Mouse (Mus musculus): Measurements from ENCODE around the gene Gm15517.

The Gm15517 gene

DNA sequence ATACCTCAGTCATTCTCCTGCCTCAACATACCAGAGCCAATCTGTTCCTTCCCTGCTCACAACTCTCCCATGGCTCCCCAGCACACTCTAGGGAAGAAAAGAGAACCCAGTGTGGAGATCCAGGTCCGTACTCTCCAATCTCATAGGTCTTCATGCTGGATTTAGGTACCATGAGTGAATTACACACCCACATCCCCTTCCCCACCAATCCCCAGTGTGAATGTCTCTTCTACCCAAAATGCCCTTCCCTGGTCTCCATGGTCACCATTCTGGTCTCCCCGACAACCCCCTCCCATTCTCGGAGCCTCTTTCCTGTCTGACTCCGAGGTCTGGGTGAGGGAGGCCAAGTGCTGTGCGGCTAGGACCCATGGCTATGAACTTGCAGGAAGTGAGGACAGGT lies at the start of gene Gm15517:
Gene Gm15517, plus strand, starts transcription at position 301 of the 400 bp plus-strand sequence.
- in situ Hi-C loops (cut with MboI, MseI): loop anchor here in 1 of 2 experiments (5.0 kb wide), 2 partner anchors 51 to 226 kb away; partner anchors contain the start of gene Shank1

GRCm38 (mm10) chr7:44215645-44216044 lies 45.6 kb upstream of the Gm15517 start, which contains the start of gene Klk1b5:
TSS of gene Klk1b5 (plus strand) at chr7:44215945.
- in situ Hi-C loops (cut with MboI, MseI): no loop called here

DNA sequence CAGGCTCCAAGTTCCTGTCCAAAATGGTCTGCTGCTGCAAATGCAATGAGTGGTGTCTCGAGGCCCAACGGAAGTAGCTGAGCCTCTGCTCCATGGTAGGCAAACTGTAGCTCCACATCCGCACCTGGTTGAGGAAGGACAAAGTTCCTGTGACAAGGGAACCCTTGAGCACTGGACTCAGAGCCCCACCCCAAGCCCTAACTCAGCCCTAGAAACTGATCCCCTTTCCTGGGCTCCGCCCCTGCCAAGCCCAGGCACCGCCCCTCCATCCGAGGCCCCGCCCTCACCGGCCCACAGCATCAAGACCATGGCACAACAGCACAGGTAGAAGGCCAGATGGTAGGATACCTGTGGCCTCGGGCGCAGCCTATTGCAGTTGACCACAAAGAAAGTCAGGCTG lies 39.6 kb upstream of the Gm15517 start:
- in situ Hi-C loops (cut with MboI, MseI): loop anchor here in 1 of 2 experiments (10.0 kb wide), 1 partner anchor 747 kb away; no protein-coding TSS in a partner anchor

GRCm38 (mm10) chr7:44222335-44222734 lies 38.9 kb upstream of the Gm15517 start:
- in situ Hi-C loops (cut with MboI, MseI): loop anchor here in 1 of 2 experiments (10.0 kb wide), 1 partner anchor 748 kb away; no protein-coding TSS in a partner anchor

GRCm38 (mm10) chr7:44225076-44225475 lies 36.2 kb upstream of the Gm15517 start, which contains the start of gene Klk1:
TSS of gene Klk1 (plus strand) at chr7:44225360.
- in situ Hi-C loops (cut with MboI, MseI): loop anchor here in 1 of 2 experiments (10.0 kb wide), 1 partner anchor 750 kb away; no protein-coding TSS in a partner anchor

DNA sequence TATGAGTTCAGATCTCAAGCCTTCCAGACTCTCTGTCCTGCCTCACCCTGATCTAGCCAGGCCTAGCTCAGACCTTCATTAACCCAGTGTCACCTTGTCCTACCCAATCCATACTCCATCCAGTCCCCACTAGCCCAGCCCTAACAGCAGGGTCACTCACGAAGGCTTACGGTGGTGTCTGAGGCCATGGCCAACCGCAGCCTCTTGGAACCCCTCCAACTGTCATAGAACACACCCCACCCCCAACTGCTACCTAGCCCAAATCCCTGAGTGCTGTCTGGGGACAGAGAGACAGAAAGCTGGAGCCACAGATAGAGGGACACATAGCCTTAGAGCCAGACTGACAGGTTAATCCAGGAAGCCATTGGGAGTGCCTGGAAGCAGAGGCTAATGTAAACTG lies 25.3 kb upstream of the Gm15517 start, which contains the start of gene Gm36864:
Gene Gm36864, plus strand, starts transcription at position 269 of the 400 bp plus-strand sequence.
- in situ Hi-C loops (cut with MboI, MseI): no loop called here

GRCm38 (mm10) chr7:44239913-44240312 lies 21.3 kb upstream of the Gm15517 start:
- in situ Hi-C loops (cut with MboI, MseI): loop anchor here in 1 of 2 experiments (10.0 kb wide), 1 partner anchor 925 kb away; the partner anchor contains the start of gene Zfp715

GRCm38 (mm10) chr7:44240712-44241111 lies 20.5 kb upstream of the Gm15517 start:
- in situ Hi-C loops (cut with MboI, MseI): loop anchor here in 1 of 2 experiments (10.0 kb wide), 1 partner anchor 926 kb away; the partner anchor contains the start of gene Zfp715

DNA sequence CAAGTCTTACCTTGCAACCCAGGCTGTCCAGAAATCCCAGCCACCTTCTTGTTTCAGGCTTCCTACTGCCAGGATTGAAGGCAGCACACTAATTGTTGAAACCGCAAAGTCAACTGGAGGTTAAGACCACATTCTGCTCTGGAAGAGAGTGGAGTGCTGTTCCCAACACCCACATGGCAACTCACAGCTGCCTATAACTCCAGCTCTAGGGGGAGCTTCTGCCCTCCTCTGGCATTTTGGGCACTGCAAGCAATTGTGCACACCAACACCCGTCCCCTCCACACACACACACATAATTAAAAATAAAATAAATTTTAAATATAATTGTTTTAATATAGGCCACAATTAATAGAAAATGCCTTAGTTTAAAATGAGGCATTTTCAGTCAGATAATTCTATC lies 20.1 kb upstream of the Gm15517 start:
- in situ Hi-C loops (cut with MboI, MseI): loop anchor here in 1 of 2 experiments (10.0 kb wide), 1 partner anchor 926 kb away; the partner anchor contains the start of gene Zfp715

DNA sequence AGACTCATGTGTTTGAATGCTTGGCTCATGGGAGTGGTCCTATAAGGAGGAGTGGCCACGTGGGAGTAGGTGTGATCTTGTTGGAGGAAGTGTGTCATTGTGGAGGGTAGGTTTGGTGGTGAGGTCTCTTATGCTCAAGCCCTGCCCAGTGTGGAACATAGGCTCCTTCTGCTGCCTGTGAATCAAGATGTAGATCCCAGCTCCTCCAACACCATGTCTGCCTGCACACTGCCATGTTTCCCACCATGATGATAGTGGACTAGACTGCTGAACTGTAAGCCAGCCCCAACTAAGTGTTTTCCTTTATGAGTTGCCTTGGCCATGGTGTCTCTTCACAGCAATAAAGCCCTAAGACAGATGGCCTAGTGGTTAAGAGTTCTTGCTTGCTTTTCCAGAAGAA lies 17.2 kb upstream of the Gm15517 start:
- in situ Hi-C loops (cut with MboI, MseI): loop anchor here in 1 of 2 experiments (10.0 kb wide), 1 partner anchor 929 kb away; the partner anchor contains the start of gene Zfp715

- in situ Hi-C loops (cut with MboI, MseI): loop anchor here in 1 of 2 experiments (10.0 kb wide), 1 partner anchor 932 kb away; the partner anchor contains the start of gene Zfp715
Observed at GRCm38 (mm10) chr7:44246055-44246983, 14.9 kb upstream of the Gm15517 start, which contains the start of the genes 1700028J19Rik and 2410002F23Rik. TSS of gene 1700028J19Rik (minus strand) at chr7:44246695. TSS of gene 2410002F23Rik (plus strand) at chr7:44246722.

- in situ Hi-C loops (cut with MboI, MseI): loop anchor here in 1 of 2 experiments (10.0 kb wide), 1 partner anchor 932 kb away; the partner anchor contains the start of gene Zfp715
Observed at GRCm38 (mm10) chr7:44246984-44247470, 14.2 kb upstream of the Gm15517 start.

- in situ Hi-C loops (cut with MboI, MseI): loop anchor here in 1 of 2 experiments (10.0 kb wide), 1 partner anchor 933 kb away; the partner anchor contains the start of gene Zfp715
Observed at GRCm38 (mm10) chr7:44247971-44248370, 13.3 kb upstream of the Gm15517 start.

DNA sequence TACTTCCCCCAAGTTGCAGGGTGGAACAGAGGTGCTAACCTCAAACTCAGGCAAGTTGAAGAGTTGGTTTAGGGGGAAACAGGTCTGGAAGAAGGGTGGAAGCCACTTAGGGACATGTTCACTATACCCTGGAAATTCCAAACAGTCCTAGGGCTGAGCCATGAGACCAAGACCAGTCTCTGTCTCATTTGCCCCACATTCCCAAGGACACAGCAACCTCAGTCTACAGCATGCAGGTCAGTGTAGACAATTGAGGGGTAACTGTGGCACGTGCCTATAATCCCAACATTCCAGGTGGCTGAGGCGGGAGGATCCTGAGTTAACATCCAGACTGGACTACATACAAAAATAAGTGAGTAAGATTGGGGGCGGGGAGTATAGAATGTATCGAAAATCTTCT lies 12.0 kb upstream of the Gm15517 start:
- in situ Hi-C loops (cut with MboI, MseI): loop anchor here in 1 of 2 experiments (10.0 kb wide), 1 partner anchor 934 kb away; the partner anchor contains the start of gene Zfp715

GRCm38 (mm10) chr7:44250732-44251275 lies 10.4 kb upstream of the Gm15517 start:
- in situ Hi-C loops (cut with MboI, MseI): loop anchor here in 1 of 2 experiments (10.0 kb wide), 1 partner anchor 806 kb away; the partner anchor contains the start of genes Cldnd2, Etfb and Gm45233

DNA sequence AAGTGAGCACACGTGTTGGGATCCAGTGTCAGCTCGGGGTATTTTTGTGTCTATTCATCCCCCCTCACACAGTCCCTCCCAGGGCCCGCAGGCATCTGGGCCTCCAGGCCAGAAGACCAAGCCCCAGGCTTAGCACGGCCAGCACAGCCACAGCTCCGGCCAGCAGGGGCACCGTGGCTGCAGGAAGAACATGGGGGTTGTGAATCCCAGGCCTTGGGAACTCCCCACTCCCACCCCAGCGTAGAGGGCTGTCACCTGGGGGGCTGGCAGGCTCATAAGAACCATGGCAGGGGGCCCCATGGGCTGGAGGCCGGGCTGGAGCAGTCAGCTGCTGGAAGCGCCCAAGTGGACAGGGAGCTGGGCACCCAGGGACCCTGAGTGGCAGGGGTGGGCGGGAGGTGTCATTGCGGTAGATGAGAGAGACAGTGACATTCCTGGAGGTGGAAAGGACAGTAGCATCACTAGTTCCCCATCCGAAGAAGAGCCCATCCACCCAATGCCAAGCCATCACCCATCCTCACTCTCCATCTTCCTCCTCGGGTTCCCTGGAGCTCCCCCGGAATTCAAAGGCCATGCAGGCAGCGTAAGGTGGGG lies 8.1 kb upstream of the Gm15517 start:
- in situ Hi-C loops (cut with MboI, MseI): loop anchor here in 1 of 2 experiments (10.0 kb wide), 1 partner anchor 808 kb away; the partner anchor contains the start of genes Cldnd2, Etfb and Gm45233

- in situ Hi-C loops (cut with MboI, MseI): loop anchor here in 1 of 2 experiments (5.0 to 10.0 kb wide), 2 partner anchors 97 to 810 kb away; partner anchors contain the start of genes Cldnd2, Etfb and Gm45233
Observed at GRCm38 (mm10) chr7:44254930-44255329, 6.3 kb upstream of the Gm15517 start.

- in situ Hi-C loops (cut with MboI, MseI): loop anchor here in 1 of 2 experiments (5.0 to 10.0 kb wide), 2 partner anchors 95 to 812 kb away; partner anchors contain the start of genes Cldnd2, Etfb and Gm45233
Observed at GRCm38 (mm10) chr7:44257278-44257677, 4.0 kb upstream of the Gm15517 start, which contains the start of gene Acp4. TSS of gene Acp4 (minus strand) at chr7:44257378.

DNA sequence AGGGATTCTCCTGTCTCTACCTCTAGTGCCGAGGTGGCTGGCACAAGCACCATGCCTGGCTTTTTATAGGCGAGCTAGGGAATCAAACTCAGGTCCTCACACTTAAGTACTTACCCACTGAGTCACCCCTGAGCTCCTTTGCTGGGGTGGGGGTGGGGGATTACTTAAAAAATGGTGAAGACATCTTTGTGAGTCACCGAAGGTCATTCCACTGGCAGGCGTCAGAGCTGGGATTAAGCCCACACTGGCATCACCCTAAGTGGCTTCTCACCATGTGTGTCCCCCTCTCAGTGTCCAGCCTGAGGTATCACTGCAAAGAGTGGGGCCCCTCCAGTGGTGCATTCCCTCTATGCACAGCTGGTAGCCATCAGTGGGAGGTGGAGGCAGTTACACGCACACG lies 837 bp upstream of the Gm15517 start:
- in situ Hi-C loops (cut with MboI, MseI): loop anchor here in 1 of 2 experiments (5.0 kb wide), 2 partner anchors 52 to 227 kb away; partner anchors contain the start of gene Shank1

All from T-helper 17 cell (primary cell).